14 mouse cellular contexts compared by ENCODE assay signal in the genomic region with DNA sequence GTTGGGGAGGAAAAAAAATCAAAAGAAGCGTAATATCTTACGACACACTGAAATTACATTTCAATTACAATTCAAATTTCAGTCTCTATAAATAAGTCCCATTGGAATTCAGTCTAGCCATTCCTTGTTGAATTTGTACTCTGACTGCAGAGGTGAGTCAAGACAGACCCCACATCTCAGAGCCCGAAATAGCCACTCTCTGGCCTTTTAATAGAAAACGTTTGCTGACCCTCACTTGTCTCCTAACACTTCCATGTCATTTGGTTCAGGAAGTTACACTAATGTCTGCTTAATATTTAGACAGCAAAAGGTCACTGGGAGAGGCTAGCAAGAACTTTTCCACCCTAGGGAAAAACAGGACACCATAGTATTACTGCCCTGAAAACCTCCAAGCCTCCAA.
"Had no signal": no experiment of that assay in that cellular context is flagged by ENCODE, and none has a peak within 500 bp of the region (broad histone marks: within the 10 kb centered on the region; RNA-seq: fewer than 3 reads in every experiment).

No protein-coding gene starts in this region.

- DNase-seq: kidney, adult 9 months; kidney, postnatal 36 days; layer of hippocampus, adult 9-11 months; layer of hippocampus, postnatal 36 days; midbrain, embryonic 14.5 days; right cerebral cortex, adult 18-20 months; right cerebral cortex, postnatal 25 days; thymus, postnatal 36 days had no signal

- ATAC-seq: liver, embryonic 12.5 days had no signal

- H3K9ac ChIP-seq: limb, embryonic 15.5 days; liver, embryonic 12.5 days; neural tube, embryonic 15.5 days had no signal

- H3K36me3 ChIP-seq: limb, embryonic 15.5 days; liver, embryonic 12.5 days; midbrain, embryonic 10.5 days; neural tube, embryonic 15.5 days had no signal

- H3K9me3 ChIP-seq: limb, embryonic 15.5 days; liver, embryonic 12.5 days; midbrain, embryonic 10.5 days; neural tube, embryonic 15.5 days had no signal

- H3K4me3 ChIP-seq: limb, embryonic 15.5 days; liver, embryonic 12.5 days; midbrain, embryonic 10.5 days; myocyte; neural tube, embryonic 15.5 days had no signal

- H3K27me3 ChIP-seq: limb, embryonic 15.5 days; liver, embryonic 12.5 days; neural tube, embryonic 15.5 days had no signal

- H3K4me2 ChIP-seq: limb, embryonic 15.5 days; liver, embryonic 12.5 days; neural tube, embryonic 15.5 days had no signal

- H3K4me1 ChIP-seq: limb, embryonic 15.5 days; liver, embryonic 12.5 days; midbrain, embryonic 10.5 days; neural tube, embryonic 15.5 days had no signal

- H3K27ac ChIP-seq: kidney, postnatal 0 days; limb, embryonic 15.5 days; liver, embryonic 12.5 days; midbrain, embryonic 10.5 days; neural tube, embryonic 15.5 days had no signal
